Mouse (Mus musculus): Measurements from ENCODE around the gene Mbnl2. TPM values are rescaled to one million over a fixed set of nuclear protein-coding genes. Genes with fewer than 3 reads are reported as not detected.

The Mbnl2 gene
- total RNA-seq, 1 experiment from 2014 or later, result 68.1 TPM

- ATAC-seq (replicated peaks; ENCODE audit: low read depth, poor library complexity, severe bottlenecking), result no peak
Observed at GRCm38 (mm10) chr14:120463938-120464727, 188.7 kb downstream of the Mbnl2 start.

DNA sequence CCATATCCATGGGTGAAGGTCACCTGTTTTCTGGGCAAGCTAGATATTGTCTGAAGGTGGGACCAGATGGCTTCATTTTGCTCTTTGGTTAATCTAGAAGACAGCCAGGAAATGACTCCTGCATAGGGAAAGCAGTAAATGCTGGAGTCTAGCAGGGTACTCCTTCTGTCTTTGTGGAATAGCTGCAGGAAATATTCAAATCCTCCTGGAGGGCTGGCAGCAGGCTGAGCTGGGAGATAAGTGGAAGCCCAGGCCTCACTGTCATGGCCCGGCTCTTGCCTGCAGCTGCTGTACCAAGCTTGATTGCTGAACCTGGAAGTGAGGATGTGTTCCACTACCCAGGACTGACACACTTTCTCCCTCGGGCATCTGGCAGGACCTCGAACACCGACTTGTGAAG lies 191.3 kb downstream of the Mbnl2 start:
- no peak for ATAC-seq (replicated peaks; ENCODE audit: low read depth, poor library complexity, severe bottlenecking)

DNA sequence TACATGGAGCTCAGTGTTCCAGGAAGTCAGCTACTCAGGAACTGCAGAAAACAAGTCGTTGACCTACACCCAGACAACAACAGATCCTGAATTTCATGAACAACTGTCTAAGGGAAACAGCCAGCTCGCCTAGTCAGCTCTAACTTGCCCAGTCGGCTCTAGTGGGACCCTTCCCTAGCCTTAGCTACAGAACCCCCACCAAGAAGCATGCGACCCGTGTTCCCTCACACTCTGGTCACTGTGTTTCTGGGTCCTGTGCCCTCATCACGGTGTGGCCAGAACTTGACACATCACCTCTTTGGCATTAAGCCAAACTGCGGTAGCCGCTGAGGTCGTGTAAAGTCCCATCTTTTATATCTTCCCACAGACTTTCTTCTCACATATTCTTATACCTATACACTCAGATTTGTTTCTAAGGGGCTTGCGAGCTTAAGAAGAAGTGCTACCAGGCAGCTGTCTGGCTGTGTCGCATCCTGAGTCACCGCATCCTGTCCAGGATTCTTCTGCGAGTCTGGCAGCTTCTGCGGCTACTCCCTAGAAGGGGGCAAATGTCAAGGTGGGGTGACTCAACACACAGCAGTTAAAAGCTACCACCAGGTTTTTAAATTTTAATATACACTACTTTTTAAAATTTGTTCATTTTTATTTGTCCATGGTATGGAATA lies 193.8 kb downstream of the Mbnl2 start:
- no peak for ATAC-seq (replicated peaks; ENCODE audit: low read depth, poor library complexity, severe bottlenecking)

- ATAC-seq (replicated peaks; ENCODE audit: low read depth, poor library complexity, severe bottlenecking), result no peak
Observed at GRCm38 (mm10) chr14:120476186-120476697, 200.8 kb downstream of the Mbnl2 start.

DNA sequence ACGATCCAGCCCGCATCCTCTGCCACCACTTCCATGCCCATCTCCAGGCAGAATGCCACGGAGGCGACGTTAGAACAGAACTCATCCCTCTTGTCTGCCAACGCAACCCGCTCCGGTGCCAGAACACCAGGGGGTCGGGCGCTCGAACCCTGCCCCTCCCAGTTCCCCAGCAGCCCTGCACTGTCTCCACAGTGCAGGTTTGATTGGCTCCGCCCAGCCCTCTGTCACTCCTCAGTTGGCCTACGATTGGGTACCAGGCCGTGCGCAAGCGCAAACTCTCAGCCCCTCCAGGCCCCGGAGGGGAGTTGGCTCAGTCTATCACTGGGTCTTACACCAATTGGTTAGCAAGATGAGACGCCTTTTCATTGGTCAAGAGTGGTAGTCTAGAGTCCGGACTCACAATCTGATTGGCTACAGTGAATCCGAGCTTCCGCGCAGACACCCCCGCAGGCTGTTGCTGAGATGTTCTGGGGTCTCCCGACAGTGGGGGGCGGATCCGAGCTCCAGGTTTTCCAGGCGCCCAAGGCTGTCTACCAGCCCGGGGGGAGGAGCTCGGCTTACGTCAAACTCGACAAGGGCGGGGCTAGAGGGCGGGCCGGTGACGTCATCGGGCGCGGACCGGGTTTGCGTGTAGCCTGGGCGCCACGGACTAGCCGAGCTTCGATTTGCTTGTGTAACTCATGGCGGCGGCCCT lies 202.0 kb downstream of the Mbnl2 start:
- ATAC-seq (replicated peaks; ENCODE audit: low read depth, poor library complexity, severe bottlenecking), result peak; percentile 78

GRCm38 (mm10) chr14:120477982-120478568 lies 202.6 kb downstream of the Mbnl2 start, which contains the start of gene Rap2a:
Rap2a (plus strand) TSS chr14:120478444.
- peak; percentile 68 for ATAC-seq (replicated peaks; ENCODE audit: low read depth, poor library complexity, severe bottlenecking)

- ATAC-seq (replicated peaks; ENCODE audit: low read depth, poor library complexity, severe bottlenecking), result no peak
Observed at GRCm38 (mm10) chr14:120478641-120479341, 203.3 kb downstream of the Mbnl2 start.

DNA sequence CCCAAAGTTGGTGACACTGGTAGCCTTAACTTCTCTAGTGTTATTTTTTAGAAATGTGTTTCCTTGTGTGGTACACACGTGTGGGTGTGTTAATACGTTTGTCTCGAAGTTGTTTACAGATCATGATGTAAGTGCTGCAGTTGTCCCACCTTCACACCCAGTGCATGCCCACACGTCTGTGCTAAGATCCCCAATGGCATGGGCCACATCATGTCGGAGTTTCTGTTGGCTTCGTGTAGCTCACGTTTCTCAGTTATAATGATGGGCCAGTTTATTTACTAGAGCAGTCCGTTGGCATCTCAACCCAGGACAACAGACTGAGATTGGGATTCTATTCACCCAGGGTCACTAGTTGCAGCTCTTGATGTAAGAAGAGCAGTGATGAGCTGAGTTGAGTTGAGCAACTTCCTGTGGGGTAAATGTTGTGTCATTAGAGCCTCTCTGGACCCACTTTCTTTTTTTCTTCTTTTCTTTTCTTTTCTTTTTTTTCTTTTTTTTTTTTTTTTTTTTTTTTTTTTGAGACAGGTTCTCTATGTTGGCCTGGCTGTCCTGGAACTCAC lies 205.0 kb downstream of the Mbnl2 start:
- no peak for ATAC-seq (replicated peaks; ENCODE audit: low read depth, poor library complexity, severe bottlenecking)

DNA sequence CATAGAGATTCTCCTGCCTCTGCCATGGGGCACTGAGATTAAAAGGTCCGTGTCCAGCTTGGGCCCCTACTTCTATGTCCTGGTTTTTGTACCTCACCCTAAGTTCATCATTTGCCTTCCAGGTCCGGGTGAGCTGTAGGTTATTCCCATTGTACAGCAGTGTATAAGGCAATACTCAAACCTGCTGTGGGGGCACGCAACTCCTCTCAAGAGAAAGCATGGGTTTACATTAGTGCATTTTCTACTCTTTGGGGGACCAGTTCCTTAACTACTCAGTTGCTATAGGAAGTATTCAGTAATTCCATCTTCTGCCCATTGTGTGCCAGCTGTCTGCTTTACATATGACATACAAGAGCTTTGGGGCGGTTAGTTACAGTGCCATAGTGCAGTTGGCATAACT lies 205.5 kb downstream of the Mbnl2 start:
- ATAC-seq (replicated peaks; ENCODE audit: low read depth, poor library complexity, severe bottlenecking), result no peak

Other genes with a start within 250 kb of the Mbnl2 start
- not detected in 2 replicates for gene Oxgr1, start 233.2 kb upstream of the Mbnl2 start, total RNA-seq (2017)
- 3.9 and 4.6 TPM in 2 replicates for gene Rap2a, start 202.8 kb downstream of the Mbnl2 start, total RNA-seq (2017)

All from common myeloid progenitor, adult 5-6 weeks (primary cell).